Mouse (Mus musculus): ENCODE measurements around the gene Hist1h1c. TPM values are rescaled to one million over a fixed set of nuclear protein-coding genes. Genes with fewer than 3 reads are reported as not detected.
"Not testable (repeated sequence)": the region's sequence is repeated elsewhere in the genome, so short reads cannot be mapped to it uniquely, and the experiment has no call there.

The Hist1h1c gene
- total RNA-seq, 2 experiments from 2014 or later, result 59.1 to 68.1 TPM

DNA sequence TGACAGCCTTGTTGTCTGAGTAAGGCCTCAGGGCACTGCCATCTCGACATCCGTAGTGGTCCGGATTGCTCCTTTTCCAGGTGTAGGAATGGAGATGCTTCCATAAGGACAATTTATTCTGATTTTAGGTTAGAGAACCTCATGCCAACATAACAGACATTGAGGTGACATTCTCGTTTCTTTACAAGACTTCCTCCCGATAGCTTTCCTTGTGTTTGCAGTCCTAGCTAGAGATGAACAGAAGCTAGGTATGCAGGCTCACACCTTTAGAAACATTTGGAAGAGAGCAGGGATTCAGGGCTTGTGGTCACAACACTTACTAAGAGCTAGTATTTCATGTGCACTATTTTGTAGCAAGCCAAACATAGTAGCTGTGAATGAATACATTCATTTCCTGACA lies 4.6 kb downstream of the Hist1h1c start:
- H3K4me3 ChIP-seq, result no peak overlapping the region
- DNase-seq (ENCODE audit: low spot score in 2 of 2), result no peak
- H3K27ac ChIP-seq, result no peak overlapping the region
- no peak for TF ChIP-seq CTCF (conservative IDR thresholded peaks at IDR 0.05)

DNA sequence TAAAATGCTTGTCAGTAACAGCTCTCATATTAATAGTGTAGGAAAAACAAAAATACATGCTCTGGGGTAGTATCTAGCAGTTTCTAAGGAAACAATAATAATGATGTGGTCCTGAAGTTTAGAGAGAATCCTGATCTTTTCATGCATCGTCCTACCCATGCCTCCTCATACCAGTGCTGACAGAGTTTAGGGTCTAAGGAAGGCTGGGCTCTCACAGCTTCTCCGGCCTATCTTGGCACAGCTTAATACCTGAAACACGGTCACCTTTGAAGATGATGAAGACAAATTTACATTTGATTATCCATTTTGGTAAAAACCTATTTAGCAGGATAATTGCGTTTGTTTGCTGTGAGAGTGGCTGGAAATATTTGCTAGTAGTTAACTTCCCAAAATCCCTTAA lies 5.4 kb downstream of the Hist1h1c start:
- H3K27ac ChIP-seq, result no peak overlapping the region
- no peak overlapping the region for H3K4me3 ChIP-seq
- DNase-seq (ENCODE audit: low spot score in 2 of 2), result no peak
- no peak for TF ChIP-seq CTCF (conservative IDR thresholded peaks at IDR 0.05)

DNA sequence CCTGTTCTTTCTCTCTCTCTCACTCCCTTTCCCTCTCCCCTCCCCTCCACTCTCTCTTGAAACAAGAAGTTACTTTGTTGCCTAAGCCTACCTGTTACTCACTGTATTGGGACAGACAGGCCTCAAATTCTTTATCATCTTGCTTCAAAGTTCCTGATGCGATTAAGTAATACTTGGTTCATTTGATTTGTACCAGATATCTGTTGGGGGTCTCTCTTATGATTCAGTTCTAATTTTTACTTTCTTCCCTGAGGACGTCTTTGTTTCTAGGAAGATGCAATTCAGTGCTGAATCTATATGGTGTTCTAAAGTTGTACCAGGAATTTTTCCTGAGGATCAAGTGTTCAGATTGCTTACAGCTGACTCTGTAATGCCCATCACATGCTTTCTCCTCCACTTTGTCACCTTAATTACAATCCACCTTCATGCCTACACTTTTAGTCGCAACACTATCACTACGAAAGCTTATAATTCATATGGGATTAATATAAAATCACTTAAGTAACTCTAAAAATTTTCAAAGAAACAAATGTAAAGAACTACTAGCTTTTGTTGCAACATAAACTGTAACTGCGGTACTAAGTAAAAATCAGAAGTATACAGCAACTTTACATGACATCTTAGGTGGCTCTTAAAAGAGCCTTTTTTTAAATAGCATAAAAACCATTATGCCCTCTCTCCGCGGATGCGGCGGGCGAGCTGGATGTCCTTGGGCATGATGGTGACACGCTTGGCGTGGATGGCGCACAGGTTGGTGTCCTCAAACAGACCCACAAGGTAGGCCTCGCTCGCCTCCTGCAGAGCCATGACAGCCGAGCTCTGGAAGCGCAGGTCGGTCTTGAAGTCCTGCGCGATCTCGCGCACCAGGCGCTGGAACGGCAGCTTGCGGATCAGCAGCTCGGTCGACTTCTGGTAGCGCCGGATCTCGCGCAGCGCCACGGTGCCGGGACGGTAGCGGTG lies 6.1 kb downstream of the Hist1h1c start:
- DNase-seq (ENCODE audit: low spot score in 2 of 2), result no peak
- H3K4me3 ChIP-seq, result peak overlapping the region; percentile 59; the same call in 1 of the 2 replicates
- no peak for TF ChIP-seq CTCF (conservative IDR thresholded peaks at IDR 0.05)
- H3K27ac ChIP-seq, result no peak overlapping the region

DNA sequence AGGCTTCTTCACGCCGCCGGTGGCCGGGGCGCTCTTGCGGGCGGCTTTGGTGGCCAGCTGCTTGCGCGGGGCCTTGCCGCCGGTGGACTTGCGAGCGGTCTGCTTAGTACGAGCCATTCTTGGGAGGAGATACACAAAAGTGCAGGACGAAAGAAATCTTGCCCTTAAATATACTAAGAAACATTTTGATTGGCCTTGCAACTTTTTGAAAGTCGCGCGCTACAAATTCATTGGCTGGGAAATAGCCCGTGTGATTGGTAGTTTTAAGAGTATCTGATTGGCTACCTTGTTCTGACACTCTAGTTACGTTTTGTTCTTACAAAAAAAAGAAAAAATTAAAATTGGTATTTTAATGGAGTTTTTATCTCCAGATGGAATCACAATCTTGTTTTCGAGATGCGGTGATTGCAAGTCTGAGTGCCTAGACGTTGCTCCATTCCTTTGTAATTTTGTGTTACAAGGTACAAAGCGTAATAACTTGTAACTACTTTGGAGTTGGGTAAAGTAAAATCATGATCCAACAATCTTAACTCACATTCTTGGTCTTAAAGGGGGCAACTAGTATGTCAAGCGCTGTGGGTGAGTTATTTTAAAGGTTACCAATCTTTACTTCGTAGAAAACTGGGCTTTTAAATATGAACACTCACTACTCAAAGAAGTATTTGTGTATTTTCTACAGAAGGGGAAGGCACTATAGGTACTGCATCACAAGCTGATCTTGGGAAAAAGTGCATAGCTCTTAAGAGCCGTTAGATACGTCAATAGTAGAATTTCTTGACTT lies 7.0 kb downstream of the Hist1h1c start, which contains the start of gene Hist1h3c:
Gene Hist1h3c, minus strand, starts transcription at position 222 of the 781 bp plus-strand sequence.
- TF ChIP-seq CTCF (conservative IDR thresholded peaks at IDR 0.05), result peak; percentile 33

DNA sequence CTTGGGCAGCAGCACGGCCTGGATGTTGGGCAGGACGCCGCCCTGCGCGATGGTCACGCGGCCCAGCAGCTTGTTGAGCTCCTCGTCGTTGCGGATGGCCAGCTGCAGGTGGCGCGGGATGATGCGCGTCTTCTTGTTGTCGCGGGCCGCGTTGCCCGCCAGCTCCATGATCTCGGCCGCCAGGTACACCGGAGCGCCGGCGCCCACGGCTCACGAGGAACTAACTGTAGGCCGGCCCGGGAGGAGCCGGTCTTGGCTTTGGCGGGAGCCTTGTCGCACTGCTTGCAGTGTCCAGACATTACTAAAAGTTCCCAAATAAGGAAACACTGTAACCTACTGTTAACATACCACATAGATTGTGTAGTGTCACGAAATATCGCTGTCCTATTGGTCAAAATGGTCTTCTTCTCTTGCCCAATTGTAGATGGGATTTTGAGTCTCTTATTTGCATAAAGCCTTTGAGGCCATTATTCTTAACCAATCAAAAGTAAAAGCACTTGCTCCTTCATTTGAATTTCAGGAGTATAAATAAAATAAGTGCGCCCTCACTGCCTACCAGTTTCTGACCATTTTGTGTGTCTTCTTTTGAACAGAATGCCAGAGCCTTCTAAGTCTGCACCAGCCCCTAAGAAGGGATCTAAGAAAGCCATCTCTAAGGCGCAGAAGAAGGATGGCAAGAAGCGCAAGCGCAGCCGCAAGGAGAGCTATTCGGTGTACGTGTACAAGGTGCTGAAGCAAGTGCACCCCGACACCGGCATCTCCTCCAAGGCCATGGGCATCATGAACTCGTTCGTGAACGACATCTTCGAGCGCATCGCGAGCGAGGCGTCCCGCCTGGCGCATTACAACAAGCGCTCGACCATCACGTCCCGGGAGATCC lies 7.8 kb downstream of the Hist1h1c start, which contains the start of gene Hist1h2bb:
Gene Hist1h2bb, plus strand, starts transcription at position 534 of the 880 bp plus-strand sequence.
- Histone ChIP-seq H3K4me3 (peak within 1 kb of the TSS; percentile 59), H3K27ac (peak within 1 kb of the TSS; percentile 91)
- TF ChIP-seq CTCF (conservative IDR thresholded peaks at IDR 0.05), result peak; percentile 50
- peak; percentile 52 to 87 for DNase-seq (ENCODE audit: low spot score in 2 of 2)

More for the DNA sequence above, 7.0 kb downstream of the Hist1h1c start, which contains the start of gene Hist1h3c:
- Histone ChIP-seq H3K4me3 (peak within 1 kb of the TSS; percentile 59), H3K27ac (peak within 1 kb of the TSS; percentile 91)
- peak; percentile 82 to 83 for DNase-seq (ENCODE audit: low spot score in 2 of 2)

DNA sequence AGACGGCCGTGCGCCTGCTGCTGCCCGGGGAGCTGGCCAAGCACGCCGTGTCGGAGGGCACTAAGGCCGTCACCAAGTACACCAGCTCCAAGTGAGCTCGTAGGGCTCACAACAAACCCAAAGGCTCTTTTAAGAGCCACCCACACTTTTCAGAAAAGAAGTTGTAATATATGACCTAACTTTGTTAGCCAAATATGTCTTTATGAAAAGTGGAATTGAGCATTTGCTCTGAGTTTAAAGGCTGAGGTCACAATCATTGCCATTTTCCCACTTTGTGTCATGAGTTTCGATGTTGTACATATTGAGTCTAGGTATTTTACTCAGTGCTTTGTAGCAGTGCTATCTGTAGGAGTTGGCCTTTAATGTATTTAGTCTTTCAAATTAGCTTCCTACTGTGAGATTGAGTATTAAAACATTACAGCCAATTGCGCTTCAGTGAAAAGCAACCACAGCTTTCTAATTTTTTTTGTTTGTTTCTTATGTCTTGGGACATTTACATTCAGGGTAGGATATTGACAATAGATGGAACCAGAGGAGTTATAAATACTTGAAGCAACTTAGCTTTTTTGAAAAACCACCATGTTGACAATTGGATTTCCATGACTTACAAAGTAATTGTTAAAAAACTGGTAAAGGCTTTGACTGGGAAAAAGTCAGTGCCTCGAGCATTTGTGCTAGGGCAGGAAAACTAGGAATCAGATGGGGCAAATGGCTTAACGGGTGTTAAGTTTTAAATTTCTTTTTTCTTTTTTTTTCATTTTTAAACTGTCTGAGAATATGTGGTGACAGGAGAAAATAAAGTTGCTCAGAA lies 8.7 kb downstream of the Hist1h1c start:
- H3K27ac ChIP-seq, result peak overlapping the region; percentile 91
- H3K4me3 ChIP-seq, result peak overlapping the region; percentile 59
- no peak for DNase-seq (ENCODE audit: low spot score in 2 of 2)
- no peak for TF ChIP-seq CTCF (conservative IDR thresholded peaks at IDR 0.05)

DNA sequence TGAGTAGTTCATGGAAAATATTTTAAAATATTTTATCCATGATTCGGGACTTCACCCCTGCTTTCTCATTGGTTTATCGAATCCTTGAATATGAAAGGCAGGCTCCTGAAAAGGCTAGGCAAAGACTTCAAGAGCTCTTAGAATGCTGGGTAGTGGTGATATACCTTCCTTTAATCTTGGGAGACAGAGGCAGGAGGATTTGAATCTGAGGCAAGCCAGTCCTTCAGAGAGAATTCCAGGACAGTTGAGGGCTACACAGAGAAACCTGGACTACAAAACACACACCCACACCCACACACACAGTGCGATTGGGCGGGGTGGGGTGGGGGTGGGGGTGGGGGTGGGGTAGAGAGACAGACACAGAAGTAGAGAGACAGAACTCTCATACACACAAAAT lies 9.3 kb downstream of the Hist1h1c start:
- no peak for DNase-seq (ENCODE audit: low spot score in 2 of 2)
- TF ChIP-seq CTCF (conservative IDR thresholded peaks at IDR 0.05), result no peak
- peak overlapping the region; percentile 91 for H3K27ac ChIP-seq
- no peak overlapping the region for H3K4me3 ChIP-seq

DNA sequence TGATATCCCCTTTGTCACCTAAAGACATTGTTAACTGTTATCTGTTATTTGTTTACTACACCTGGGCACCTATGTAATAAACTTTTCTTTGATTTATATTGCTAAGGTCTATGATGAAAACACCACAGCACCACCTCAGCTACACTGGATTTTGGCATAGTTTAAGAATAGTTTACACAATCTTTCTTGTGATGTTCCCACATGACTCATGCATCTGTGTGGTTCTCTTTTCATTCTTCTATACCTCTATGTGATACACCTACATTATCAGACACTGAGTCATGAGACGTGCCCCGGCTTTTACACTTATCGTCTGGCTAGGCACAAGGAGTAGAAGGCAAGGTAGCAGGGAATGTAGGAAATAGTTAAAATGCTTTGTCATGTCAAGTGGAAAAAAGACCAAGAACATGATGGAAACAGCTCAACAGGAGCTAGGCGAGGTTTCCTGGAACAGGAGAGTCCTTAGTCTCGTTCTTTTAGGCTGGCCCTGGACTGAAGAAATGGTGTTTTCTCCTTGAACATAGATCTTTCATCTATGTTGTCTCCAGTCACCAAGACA lies 11.0 kb downstream of the Hist1h1c start:
- no peak for DNase-seq (ENCODE audit: low spot score in 2 of 2)
- peak overlapping the region; percentile 93 for H3K27ac ChIP-seq
- TF ChIP-seq CTCF (conservative IDR thresholded peaks at IDR 0.05), result no peak
- H3K4me3 ChIP-seq, result no peak overlapping the region

DNA sequence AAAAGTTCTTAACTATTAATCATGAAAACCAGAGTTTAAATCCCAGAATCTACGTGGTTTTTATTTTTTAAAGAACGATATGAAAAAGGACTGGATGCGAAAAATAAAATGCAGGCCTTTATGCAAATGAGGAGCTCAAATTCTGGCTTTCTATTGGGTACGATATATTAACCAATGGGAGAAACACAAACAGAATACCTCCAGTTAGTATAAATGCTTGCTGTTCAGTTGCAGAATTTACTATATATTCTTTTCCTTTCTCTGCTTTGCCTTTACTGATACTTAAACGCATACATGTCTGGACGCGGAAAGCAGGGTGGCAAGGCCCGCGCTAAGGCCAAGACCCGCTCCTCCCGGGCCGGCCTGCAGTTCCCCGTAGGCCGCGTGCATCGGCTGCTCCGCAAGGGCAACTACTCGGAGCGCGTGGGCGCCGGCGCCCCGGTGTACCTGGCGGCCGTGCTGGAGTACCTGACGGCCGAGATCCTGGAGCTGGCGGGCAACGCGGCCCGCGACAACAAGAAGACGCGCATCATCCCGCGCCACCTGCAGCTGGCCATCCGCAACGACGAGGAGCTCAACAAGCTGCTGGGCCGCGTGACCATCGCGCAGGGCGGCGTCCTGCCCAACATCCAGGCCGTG lies 12.3 kb downstream of the Hist1h1c start, which contains the start of gene Hist1h2ab:
Gene Hist1h2ab, plus strand, starts transcription at position 288 of the 639 bp plus-strand sequence.
- TF ChIP-seq CTCF (conservative IDR thresholded peaks at IDR 0.05), result peak; percentile 31
- not testable (repeated sequence) for DNase-seq (ENCODE audit: low spot score in 2 of 2)
- Histone ChIP-seq H3K27ac (peak within 1 kb of the TSS; percentile 93), H3K4me3 (peak within 1 kb of the TSS; percentile 58)

DNA sequence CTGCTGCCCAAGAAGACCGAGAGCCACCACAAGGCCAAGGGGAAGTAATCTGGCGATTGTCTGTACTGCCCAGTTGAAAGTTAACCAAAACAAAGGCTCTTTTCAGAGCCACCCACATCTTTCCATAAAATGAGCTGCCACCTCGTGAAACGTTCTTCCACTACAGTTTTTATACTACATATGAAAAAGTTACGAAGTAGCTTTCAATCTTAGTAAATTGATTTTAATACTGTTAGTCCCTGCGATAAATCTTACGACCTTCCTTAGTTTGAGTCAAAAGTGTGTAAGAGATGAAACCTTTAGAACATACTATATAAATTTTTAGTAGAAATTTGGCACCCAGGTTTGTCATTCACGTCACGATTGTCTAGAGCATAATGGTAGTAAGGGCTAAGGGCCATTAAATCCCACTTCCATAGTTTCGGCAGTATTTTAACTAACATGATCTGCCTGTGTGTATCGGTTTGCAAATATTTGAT lies 12.9 kb downstream of the Hist1h1c start:
- Histone ChIP-seq H3K4me3 (peak overlapping the region; percentile 35), H3K27ac (peak overlapping the region; percentile 93)
- DNase-seq (ENCODE audit: low spot score in 2 of 2), result no peak
- no peak; the same call in none of the 2 replicates for TF ChIP-seq CTCF (conservative IDR thresholded peaks at IDR 0.05)
